Mouse (Mus musculus) forebrain, embryonic 10.5 days (tissue): Measurements from ENCODE around the gene Sh3rf3. TPM values are rescaled to one million over a fixed set of nuclear protein-coding genes. Genes with fewer than 3 reads are reported as not detected.

Experiments used
- DNase-seq: peaks from one replicate; pipeline ENCODE4 v3.0.0-alpha.2; 2017; ENCODE audit warnings: low spot score; ENCODE audit errors: extremely low spot score
- H3K27ac ChIP-seq: fragments of 300-500 bp; sonication (generic); 2 replicates; pipeline ENCODE4 v1.5.1; 2016; ENCODE audit warnings: mild to moderate bottlenecking
- H3K27me3 ChIP-seq: fragments of 300-500 bp; sonication (generic); 2 replicates; pipeline ENCODE4 v1.6.1; 2016; ENCODE audit warnings: mild to moderate bottlenecking; ENCODE audit not compliant: poor library complexity, severe bottlenecking
- H3K36me3 ChIP-seq: fragments of 300-500 bp; sonication (generic); replicated peaks from 2 replicates; pipeline ENCODE4 v1.6.1; 2016; ENCODE audit warnings: mild to moderate bottlenecking, moderate library complexity
- H3K4me1 ChIP-seq: fragments of 300-500 bp; sonication (generic); 2 replicates; pipeline ENCODE4 v1.6.1; 2016
- H3K4me3 ChIP-seq: fragments of 300-500 bp; sonication (generic); 2 replicates; pipeline ENCODE4 v1.5.1; 2016; ENCODE audit warnings: mild to moderate bottlenecking, moderate library complexity
- H3K9me3 ChIP-seq: fragments of 300-500 bp; sonication (generic); 2 replicates; pipeline ENCODE4 v1.6.1; 2016; ENCODE audit warnings: mild to moderate bottlenecking, moderate library complexity
- WGBS: fragments of 180-500 bp; shearing (Covaris S2); methylation state at CpG from one replicate; pipeline ENCODE4 v1.1.7; 2016; 5-methylcytosine and 5-hydroxymethylcytosine counted together
- polyA plus RNA-seq: library from polyadenylated mRNA; unstranded; fragments of >200 nt; fragmentation: Nextera tagmentation; extraction: Ambion mirVana; gene quantifications from 2 replicates; pipeline ENCODE4 v1.2.1, GENCODE M21; 2016

Sh3rf3 gene
- polyA plus RNA-seq, 1 experiment from 2014 or later: 0.48 TPM

- H3K27me3 ChIP-seq: peaks cover 11% of the 10 kb centered on the region; the same call in 1 of the 2 replicates
- DNase-seq: no peak
- WGBS: 67% methylated on average over 3 of the region's 3 CpGs
- peaks cover under 1% of the 10 kb centered on the region; the same call in 1 of the 2 replicates for H3K4me1 ChIP-seq
- no peaks in the 10 kb centered on the region for H3K9me3 ChIP-seq
- H3K27ac ChIP-seq: no peak overlapping the region
- H3K36me3 ChIP-seq: no peaks in the 10 kb centered on the region
- H3K4me3 ChIP-seq: no peak overlapping the region
Measured at GRCm38 (mm10) chr10:58897009-58897543, 83.9 kb downstream of the Sh3rf3 start.

DNA sequence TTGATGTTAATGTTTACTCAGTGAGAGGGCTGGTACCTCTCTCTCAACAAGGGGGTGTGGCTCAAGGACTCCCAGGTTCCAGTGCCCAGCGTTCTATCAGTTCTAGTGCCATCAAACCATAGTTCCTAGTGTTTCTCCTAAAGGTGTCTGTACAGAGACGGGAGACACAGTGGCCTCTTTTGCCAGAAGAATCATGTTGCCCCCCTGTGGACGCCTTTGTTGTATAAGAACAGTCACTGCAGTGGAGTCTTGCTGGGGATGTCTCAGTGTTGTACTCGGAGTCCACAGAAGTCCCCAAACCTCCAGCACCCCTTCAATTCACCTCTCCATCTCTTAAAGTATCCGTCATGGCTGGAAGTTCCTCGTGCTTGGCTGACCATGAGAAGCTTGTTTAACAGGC is 92.1 kb downstream of the Sh3rf3 start:
- H3K27me3 ChIP-seq: no peaks in the 10 kb centered on the region

GRCm38 (mm10) chr10:58907001-58907443 is 93.9 kb downstream of the Sh3rf3 start:
- DNase-seq: no peak
- Histone ChIP-seq H3K27ac (no peak overlapping the region), H3K36me3 (no peaks in the 10 kb centered on the region), H3K27me3 (no peaks in the 10 kb centered on the region), H3K9me3 (no peaks in the 10 kb centered on the region), H3K4me3 (no peak overlapping the region), H3K4me1 (peaks cover 26% of the 10 kb centered on the region)
- WGBS: 60% methylated on average over 5 of the region's 5 CpGs

More for the DNA sequence above, 92.1 kb downstream of the Sh3rf3 start:
- Histone ChIP-seq H3K27ac (no peak overlapping the region), H3K4me3 (no peak overlapping the region), H3K36me3 (no peaks in the 10 kb centered on the region), H3K9me3 (no peaks in the 10 kb centered on the region), H3K4me1 (peaks cover 26% of the 10 kb centered on the region)
- DNase-seq: no peak
- 42% methylated on average over 6 of the region's 6 CpGs for WGBS

GRCm38 (mm10) chr10:58908451-58908850 is 95.3 kb downstream of the Sh3rf3 start:
- no peak for DNase-seq
- no peaks in the 10 kb centered on the region for H3K9me3 ChIP-seq
- H3K36me3 ChIP-seq: no peaks in the 10 kb centered on the region
- H3K27me3 ChIP-seq: no peaks in the 10 kb centered on the region
- 88% methylated on average over 8 of the region's 8 CpGs for WGBS
- H3K4me3 ChIP-seq: no peak overlapping the region
- peaks cover 22% of the 10 kb centered on the region for H3K4me1 ChIP-seq
- no peak overlapping the region for H3K27ac ChIP-seq

DNA sequence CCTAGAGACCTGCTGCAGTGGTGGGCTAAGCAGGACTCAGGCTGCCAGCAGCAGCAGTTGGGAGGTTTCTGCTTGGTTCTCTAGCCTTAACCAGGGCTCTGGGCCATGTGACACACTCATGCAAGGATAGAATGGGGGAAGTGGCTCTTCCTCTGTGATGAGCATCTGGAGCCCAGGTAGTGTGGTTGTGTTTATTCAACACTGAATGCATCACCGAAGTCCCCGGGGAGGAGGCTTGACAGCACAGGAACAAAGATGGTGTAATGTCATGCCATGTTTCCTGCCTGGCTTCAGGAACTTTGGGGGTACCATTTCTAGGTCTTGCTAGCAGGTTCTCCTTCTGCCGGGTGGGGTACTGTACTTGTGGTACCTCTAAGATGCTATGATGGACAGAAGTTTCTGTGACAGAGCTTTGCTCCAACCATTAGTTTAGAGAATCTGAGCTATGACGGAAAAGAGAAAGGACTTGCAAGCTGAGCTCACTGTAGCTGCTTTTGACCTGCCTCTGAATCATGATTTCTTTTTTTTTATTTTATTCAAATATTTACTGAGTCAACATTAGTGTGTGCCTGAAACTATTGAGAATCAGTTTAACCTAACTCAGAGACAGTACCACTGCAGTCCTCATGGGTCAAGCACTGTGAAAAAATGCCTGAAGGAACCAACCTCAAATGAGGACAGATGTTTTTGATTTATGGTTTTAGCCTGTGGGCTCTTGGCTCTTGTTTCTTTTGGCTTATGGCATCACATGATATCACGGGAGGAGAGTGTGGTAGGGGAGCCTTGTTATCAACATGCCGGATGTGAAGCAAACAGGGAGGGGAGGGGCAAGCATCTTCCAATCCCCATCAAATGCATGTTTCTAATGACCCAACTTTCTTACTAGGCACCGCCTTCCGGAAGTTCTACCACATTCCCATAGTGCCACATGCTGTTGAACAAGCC is 102.4 kb downstream of the Sh3rf3 start:
- no peak for DNase-seq
- no peaks in the 10 kb centered on the region for H3K36me3 ChIP-seq
- no peaks in the 10 kb centered on the region; the same call in 1 of the 2 replicates for H3K9me3 ChIP-seq
- H3K27ac ChIP-seq: no peak overlapping the region
- H3K4me3 ChIP-seq: no peak overlapping the region
- no peaks in the 10 kb centered on the region for H3K27me3 ChIP-seq
- 87% methylated on average over 8 of the region's 8 CpGs for WGBS
- H3K4me1 ChIP-seq: no peaks in the 10 kb centered on the region

GRCm38 (mm10) chr10:58921643-58922188 is 108.6 kb downstream of the Sh3rf3 start:
- 92% methylated on average over 8 of the region's 8 CpGs for WGBS
- Histone ChIP-seq H3K27me3 (peaks cover 2% of the 10 kb centered on the region; the same call in 1 of the 2 replicates), H3K27ac (no peak overlapping the region), H3K36me3 (no peaks in the 10 kb centered on the region), H3K9me3 (no peaks in the 10 kb centered on the region), H3K4me3 (no peak overlapping the region), H3K4me1 (no peaks in the 10 kb centered on the region)
- no peak for DNase-seq

GRCm38 (mm10) chr10:58922216-58922829 is 109.2 kb downstream of the Sh3rf3 start:
- Histone ChIP-seq H3K4me1 (no peaks in the 10 kb centered on the region), H3K4me3 (no peak overlapping the region), H3K27ac (no peak overlapping the region), H3K9me3 (no peaks in the 10 kb centered on the region), H3K36me3 (no peaks in the 10 kb centered on the region), H3K27me3 (peaks cover 8% of the 10 kb centered on the region; the same call in 1 of the 2 replicates)
- 93% methylated on average over 6 of the region's 6 CpGs for WGBS
- no peak for DNase-seq

- Histone ChIP-seq H3K9me3 (no peaks in the 10 kb centered on the region), H3K27me3 (peaks cover 15% of the 10 kb centered on the region; the same call in 1 of the 2 replicates), H3K36me3 (no peaks in the 10 kb centered on the region), H3K27ac (no peak overlapping the region), H3K4me3 (no peak overlapping the region), H3K4me1 (no peaks in the 10 kb centered on the region)
- 83% methylated on average over 2 of the region's 2 CpGs for WGBS
- no peak for DNase-seq
Measured at GRCm38 (mm10) chr10:58922993-58923392, 109.8 kb downstream of the Sh3rf3 start.

DNA sequence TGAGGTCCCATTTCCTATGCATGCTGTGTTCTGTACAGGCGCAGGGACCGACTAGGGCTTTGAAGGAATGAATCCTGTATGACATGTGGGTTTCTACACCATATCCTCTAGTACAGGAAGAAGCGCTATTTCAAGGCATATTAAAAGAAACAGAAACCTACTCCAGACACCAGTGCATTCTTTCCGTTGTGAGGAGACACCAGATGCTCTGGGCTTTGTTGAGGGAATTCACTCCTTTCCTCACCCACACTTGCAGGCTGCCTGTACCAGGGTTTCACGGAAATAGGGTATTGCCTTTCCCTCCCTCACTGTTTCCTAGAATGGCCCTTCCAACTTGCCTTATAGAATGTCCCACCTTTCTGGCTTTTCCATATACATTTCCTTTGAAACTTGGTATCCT is 113.4 kb downstream of the Sh3rf3 start:
- no peak overlapping the region for H3K27ac ChIP-seq
- WGBS: 83% methylated on average over 5 of the region's 5 CpGs
- no peak overlapping the region for H3K4me3 ChIP-seq
- H3K9me3 ChIP-seq: no peaks in the 10 kb centered on the region
- no peaks in the 10 kb centered on the region for H3K36me3 ChIP-seq
- peaks cover 11% of the 10 kb centered on the region for H3K4me1 ChIP-seq
- peaks cover 42% of the 10 kb centered on the region for H3K27me3 ChIP-seq
- DNase-seq: no peak

DNA sequence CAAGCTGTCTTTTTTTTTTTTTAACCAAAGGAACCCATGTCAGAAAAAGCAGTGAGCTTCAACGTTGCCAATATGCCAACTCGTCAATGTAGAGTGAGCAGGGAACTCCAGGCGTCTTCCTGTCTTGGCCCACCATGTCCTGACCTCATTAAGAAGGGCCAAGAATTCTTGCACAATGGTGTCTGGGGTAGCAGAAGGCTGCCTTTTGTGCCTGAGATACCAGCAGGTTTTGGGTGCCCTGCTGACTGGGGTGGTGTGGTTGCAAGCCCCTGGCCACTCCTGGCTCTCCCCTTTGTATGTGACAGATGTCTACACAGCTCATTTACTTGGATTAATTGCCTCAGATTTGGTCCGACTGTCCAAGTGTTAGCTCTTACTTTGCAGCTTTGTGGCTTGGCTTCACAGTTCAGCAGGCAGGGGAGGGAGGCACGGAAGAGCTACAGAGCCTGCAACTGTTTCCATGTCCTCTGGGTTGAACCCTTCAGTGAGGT is 115.8 kb downstream of the Sh3rf3 start:
- H3K27ac ChIP-seq: no peak overlapping the region
- H3K4me1 ChIP-seq: peaks cover 20% of the 10 kb centered on the region
- H3K27me3 ChIP-seq: peaks cover 56% of the 10 kb centered on the region
- H3K36me3 ChIP-seq: no peaks in the 10 kb centered on the region
- H3K4me3 ChIP-seq: no peak overlapping the region
- WGBS: 40% methylated on average over 5 of the region's 5 CpGs
- H3K9me3 ChIP-seq: no peaks in the 10 kb centered on the region
- DNase-seq: no peak

DNA sequence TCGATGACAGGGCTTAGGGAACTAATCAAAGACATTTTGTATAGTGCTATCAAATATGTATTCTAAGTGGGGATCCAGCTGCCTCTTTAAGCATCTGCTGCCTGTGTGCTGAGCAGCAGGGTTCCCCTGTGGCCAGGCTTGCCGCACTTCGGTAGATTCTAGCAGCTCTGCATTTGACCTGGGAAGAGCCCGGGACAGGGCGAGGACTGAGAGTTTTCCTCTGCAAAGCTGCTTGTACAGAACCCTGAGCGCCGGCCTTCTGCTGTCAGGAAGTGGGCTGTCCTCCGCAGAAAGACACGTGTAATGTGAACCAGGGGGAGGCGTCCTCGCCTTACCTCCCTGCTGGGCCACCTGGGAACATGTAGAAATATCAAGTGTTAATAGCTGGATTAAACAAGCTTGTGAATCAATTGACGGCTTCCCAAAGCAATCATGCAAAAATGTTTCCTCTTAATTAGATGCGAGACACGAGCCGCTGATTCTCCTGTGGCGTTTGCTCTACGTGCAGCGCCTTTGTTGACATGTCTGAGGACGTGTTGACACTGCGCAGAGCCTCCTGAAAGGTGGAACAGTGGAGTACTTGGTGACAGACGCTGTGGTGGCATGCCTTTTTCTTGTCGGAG is 119.1 kb downstream of the Sh3rf3 start:
- WGBS: 50% methylated on average over 22 of the region's 22 CpGs
- Histone ChIP-seq H3K4me3 (peak overlapping the region; percentile 3; the same call in 1 of the 2 replicates), H3K27me3 (peaks cover 55% of the 10 kb centered on the region), H3K36me3 (no peaks in the 10 kb centered on the region), H3K4me1 (peaks cover 39% of the 10 kb centered on the region), H3K9me3 (no peaks in the 10 kb centered on the region), H3K27ac (no peak overlapping the region)
- DNase-seq: no peak

- DNase-seq: no peak
- H3K36me3 ChIP-seq: no peaks in the 10 kb centered on the region
- peaks cover 33% of the 10 kb centered on the region for H3K27me3 ChIP-seq
- H3K9me3 ChIP-seq: no peaks in the 10 kb centered on the region
- 59% methylated on average over 6 of the region's 6 CpGs for WGBS
- no peak overlapping the region for H3K4me3 ChIP-seq
- H3K27ac ChIP-seq: no peak overlapping the region
- peaks cover 27% of the 10 kb centered on the region for H3K4me1 ChIP-seq
Measured at GRCm38 (mm10) chr10:58935606-58936005, 122.4 kb downstream of the Sh3rf3 start.
